Mouse (Mus musculus): ENCODE data around the gene Prr18. TPM values are rescaled to one million over a fixed set of nuclear protein-coding genes. Genes with fewer than 3 reads are reported as not detected.
"Not testable (repeated sequence)": the region's sequence is repeated elsewhere in the genome, so short reads cannot be mapped to it uniquely, and the experiment has no call there.

The Prr18 gene
- polyA plus RNA-seq (2012; fragmentation: generic; extraction: Trizol): 0.16 TPM
- long read RNA-seq, experiment 1: 0 reads
- long read RNA-seq, experiment 2, partial matches to known transcripts: 0 of 1 reads
- long read RNA-seq, experiment 2, other reads (novel, unspliced or antisense): 1 of 1 reads

GRCm38 (mm10) chr17:8337159-8337558 lies at the start of gene Prr18:
Prr18 (plus strand) TSS chr17:8337459.
- not testable (repeated sequence) for H3K4me3 ChIP-seq (ENCODE audit: insufficient read depth, poor library complexity, severe bottlenecking); H3K27me3 ChIP-seq (ENCODE audit: control insufficient read depth, insufficient read depth, insufficient read length); H3K79me2 ChIP-seq (ENCODE audit: control insufficient read depth, insufficient read depth); H3K36me3 ChIP-seq (ENCODE audit: control insufficient read depth, insufficient read depth); H3K79me3 ChIP-seq (ENCODE audit: low read depth); H3ac ChIP-seq (ENCODE audit: control insufficient read depth, insufficient read length, low read depth)

DNA sequence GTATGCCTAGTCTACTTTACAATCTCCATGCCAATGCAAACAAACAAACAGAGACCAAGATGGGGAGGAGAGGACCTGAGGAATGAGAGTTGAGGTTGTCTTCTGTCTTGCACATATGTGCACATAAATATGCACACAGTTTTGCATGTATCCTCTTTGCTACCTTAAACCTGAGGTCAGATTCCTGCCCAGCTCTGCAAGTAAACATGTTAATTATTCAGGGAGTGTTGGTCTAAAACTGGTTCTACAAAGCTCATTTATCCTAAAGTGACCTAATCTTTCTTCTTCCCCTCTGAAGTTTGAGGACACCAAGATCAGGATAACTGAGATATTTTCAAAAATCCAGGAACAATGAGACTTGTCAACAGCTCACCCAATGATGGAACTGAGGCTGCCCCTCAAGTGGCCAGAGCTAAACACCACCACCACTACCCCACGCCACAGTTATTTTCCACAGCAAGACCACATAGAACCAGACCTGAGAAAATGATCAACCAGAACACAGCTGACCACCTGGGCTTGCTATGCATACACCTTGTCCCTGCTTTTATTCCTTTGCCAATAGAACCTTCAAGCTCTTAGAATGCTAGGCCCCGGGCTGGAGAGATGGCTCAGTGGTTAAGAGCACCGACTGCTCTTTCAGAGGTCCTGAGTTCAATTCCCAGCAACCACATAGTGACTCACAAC lies 47.1 kb upstream of the Prr18 start:
- TF ChIP-seq USF1 (IDR thresholded peaks at IDR 0.05; ENCODE audit: low read depth): no peak
- TF ChIP-seq MYOD1 (IDR thresholded peaks at IDR 0.05; ENCODE audit: control insufficient read depth, insufficient read length, low read depth): no peak
- no peak for TF ChIP-seq MAX (IDR thresholded peaks at IDR 0.05)
- TF ChIP-seq CTCF (IDR thresholded peaks at IDR 0.05; ENCODE audit: control insufficient read depth, insufficient read depth, insufficient read length): no peak
- TF ChIP-seq FOSL1 (IDR thresholded peaks at IDR 0.05; ENCODE audit: insufficient read depth, low read length, poor library complexity, severe bottlenecking): no peak
- no peak for TF ChIP-seq MYOG (IDR thresholded peaks at IDR 0.05; ENCODE audit: control insufficient read depth, extremely low read depth, insufficient read length)
- no peak for TF ChIP-seq CEBPB (IDR thresholded peaks at IDR 0.05; ENCODE audit: low read depth)
- no peak overlapping the region for H3K4me3 ChIP-seq (ENCODE audit: insufficient read depth, poor library complexity, severe bottlenecking)
- no peaks in the 10 kb centered on the region for H3K27me3 ChIP-seq (ENCODE audit: control insufficient read depth, insufficient read depth, insufficient read length)
- H3K36me3 ChIP-seq (ENCODE audit: control insufficient read depth, insufficient read depth): no peaks in the 10 kb centered on the region
- H3K79me2 ChIP-seq (ENCODE audit: control insufficient read depth, insufficient read depth): peaks cover 12% of the 10 kb centered on the region
- no peaks in the 10 kb centered on the region for H3K79me3 ChIP-seq (ENCODE audit: low read depth)
- no peak overlapping the region for H3ac ChIP-seq (ENCODE audit: control insufficient read depth, insufficient read length, low read depth)

DNA sequence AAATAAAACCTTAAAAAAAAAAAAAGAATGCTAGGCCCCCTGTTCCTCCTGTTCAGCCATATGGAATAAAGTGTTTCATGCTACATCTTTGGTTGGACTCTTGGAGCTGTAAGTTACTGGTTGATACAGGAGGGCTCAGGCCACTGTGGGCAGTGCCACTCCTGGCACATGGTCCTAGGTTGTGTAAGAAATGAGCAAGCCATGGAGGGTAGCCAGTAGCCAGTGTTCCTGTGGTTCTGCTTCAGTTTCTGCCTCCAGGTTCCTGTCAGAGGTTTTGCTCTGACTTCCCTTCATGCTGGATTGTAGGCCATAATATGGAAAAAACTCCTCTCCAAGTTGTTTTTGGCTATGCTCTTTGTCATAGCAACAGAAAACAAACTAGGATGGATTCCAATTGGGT lies 46.5 kb upstream of the Prr18 start:
- H3K79me2 ChIP-seq (ENCODE audit: control insufficient read depth, insufficient read depth): peaks cover 12% of the 10 kb centered on the region
- H3ac ChIP-seq (ENCODE audit: control insufficient read depth, insufficient read length, low read depth): no peak overlapping the region
- H3K79me3 ChIP-seq (ENCODE audit: low read depth): no peaks in the 10 kb centered on the region
- no peaks in the 10 kb centered on the region for H3K27me3 ChIP-seq (ENCODE audit: control insufficient read depth, insufficient read depth, insufficient read length)
- no peak for TF ChIP-seq MAX (IDR thresholded peaks at IDR 0.05)
- no peak for TF ChIP-seq MYOG (IDR thresholded peaks at IDR 0.05; ENCODE audit: control insufficient read depth, extremely low read depth, insufficient read length)
- no peak for TF ChIP-seq FOSL1 (IDR thresholded peaks at IDR 0.05; ENCODE audit: insufficient read depth, low read length, poor library complexity, severe bottlenecking)
- TF ChIP-seq CEBPB (IDR thresholded peaks at IDR 0.05; ENCODE audit: low read depth): no peak
- no peak for TF ChIP-seq CTCF (IDR thresholded peaks at IDR 0.05; ENCODE audit: control insufficient read depth, insufficient read depth, insufficient read length)
- no peak for TF ChIP-seq MYOD1 (IDR thresholded peaks at IDR 0.05; ENCODE audit: control insufficient read depth, insufficient read length, low read depth)
- no peak for TF ChIP-seq USF1 (IDR thresholded peaks at IDR 0.05; ENCODE audit: low read depth)
- H3K36me3 ChIP-seq (ENCODE audit: control insufficient read depth, insufficient read depth): no peaks in the 10 kb centered on the region
- no peak overlapping the region for H3K4me3 ChIP-seq (ENCODE audit: insufficient read depth, poor library complexity, severe bottlenecking)

DNA sequence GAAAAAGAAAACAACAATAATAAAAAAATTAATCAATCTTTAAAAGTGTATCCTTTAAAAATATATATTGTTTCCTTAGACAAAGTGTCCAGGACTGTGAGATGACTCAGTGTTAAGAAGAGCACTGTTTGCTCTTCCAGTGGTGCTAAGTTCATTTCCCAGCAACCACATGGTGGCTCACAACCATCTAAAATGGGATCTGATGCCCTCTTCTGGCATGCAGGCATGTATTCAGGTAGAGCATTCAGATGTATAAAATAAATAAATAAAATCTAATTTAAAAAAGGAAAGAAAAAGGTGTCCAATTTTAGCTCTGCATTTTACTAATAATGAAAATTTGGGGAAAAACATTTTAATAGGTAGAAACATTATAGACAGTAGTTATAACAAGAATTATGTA lies 41.4 kb upstream of the Prr18 start:
- Histone ChIP-seq H3K27me3 (ENCODE audit: control insufficient read depth, insufficient read depth, insufficient read length) (no peaks in the 10 kb centered on the region), H3K79me2 (ENCODE audit: control insufficient read depth, insufficient read depth) (no peaks in the 10 kb centered on the region), H3K4me3 (ENCODE audit: insufficient read depth, poor library complexity, severe bottlenecking) (no peak overlapping the region), H3K36me3 (ENCODE audit: control insufficient read depth, insufficient read depth) (no peaks in the 10 kb centered on the region), H3K79me3 (ENCODE audit: low read depth) (no peaks in the 10 kb centered on the region), H3ac (ENCODE audit: control insufficient read depth, insufficient read length, low read depth) (no peak overlapping the region)
- TF ChIP-seq MAX (IDR thresholded peaks at IDR 0.05): no peak
- no peak for TF ChIP-seq FOSL1 (IDR thresholded peaks at IDR 0.05; ENCODE audit: insufficient read depth, low read length, poor library complexity, severe bottlenecking)
- no peak for TF ChIP-seq MYOG (IDR thresholded peaks at IDR 0.05; ENCODE audit: control insufficient read depth, extremely low read depth, insufficient read length)
- TF ChIP-seq CTCF (IDR thresholded peaks at IDR 0.05; ENCODE audit: control insufficient read depth, insufficient read depth, insufficient read length): no peak
- TF ChIP-seq CEBPB (IDR thresholded peaks at IDR 0.05; ENCODE audit: low read depth): no peak
- no peak for TF ChIP-seq MYOD1 (IDR thresholded peaks at IDR 0.05; ENCODE audit: control insufficient read depth, insufficient read length, low read depth)
- TF ChIP-seq USF1 (IDR thresholded peaks at IDR 0.05; ENCODE audit: low read depth): no peak

DNA sequence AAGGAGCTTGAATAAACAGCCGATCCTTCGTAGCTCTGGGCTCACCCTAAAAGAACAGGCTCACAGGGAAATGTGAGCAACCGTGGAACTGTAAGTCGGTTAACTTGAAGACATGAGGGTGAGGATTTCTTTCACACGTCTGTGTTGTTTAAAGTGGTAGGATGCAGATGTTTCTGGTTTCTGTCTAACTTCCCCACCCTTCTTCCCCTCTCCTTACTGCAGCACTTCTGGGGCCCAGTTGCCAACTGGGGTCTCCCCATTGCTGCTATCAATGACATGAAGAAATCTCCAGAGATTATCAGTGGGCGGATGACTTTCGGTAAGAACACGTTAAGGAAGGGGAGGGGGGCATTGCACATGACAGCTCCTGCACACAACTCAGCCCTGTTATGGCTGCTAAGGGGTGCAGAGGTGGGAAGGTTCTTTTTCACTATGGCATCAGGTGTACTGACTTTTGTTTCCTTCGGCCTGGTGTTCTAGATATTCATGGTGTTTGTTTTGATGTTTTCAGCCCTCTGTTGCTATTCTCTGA lies 40.9 kb upstream of the Prr18 start:
- Histone ChIP-seq H3K79me2 (ENCODE audit: control insufficient read depth, insufficient read depth) (no peaks in the 10 kb centered on the region), H3K4me3 (ENCODE audit: insufficient read depth, poor library complexity, severe bottlenecking) (no peak overlapping the region), H3K36me3 (ENCODE audit: control insufficient read depth, insufficient read depth) (no peaks in the 10 kb centered on the region), H3K27me3 (ENCODE audit: control insufficient read depth, insufficient read depth, insufficient read length) (no peaks in the 10 kb centered on the region), H3K79me3 (ENCODE audit: low read depth) (no peaks in the 10 kb centered on the region), H3ac (ENCODE audit: control insufficient read depth, insufficient read length, low read depth) (no peak overlapping the region)
- no peak for TF ChIP-seq MAX (IDR thresholded peaks at IDR 0.05)
- no peak for TF ChIP-seq MYOG (IDR thresholded peaks at IDR 0.05; ENCODE audit: control insufficient read depth, extremely low read depth, insufficient read length)
- no peak for TF ChIP-seq CEBPB (IDR thresholded peaks at IDR 0.05; ENCODE audit: low read depth)
- no peak for TF ChIP-seq MYOD1 (IDR thresholded peaks at IDR 0.05; ENCODE audit: control insufficient read depth, insufficient read length, low read depth)
- no peak for TF ChIP-seq FOSL1 (IDR thresholded peaks at IDR 0.05; ENCODE audit: insufficient read depth, low read length, poor library complexity, severe bottlenecking)
- TF ChIP-seq USF1 (IDR thresholded peaks at IDR 0.05; ENCODE audit: low read depth): no peak
- TF ChIP-seq CTCF (IDR thresholded peaks at IDR 0.05; ENCODE audit: control insufficient read depth, insufficient read depth, insufficient read length): no peak

GRCm38 (mm10) chr17:8297746-8298145 lies 39.5 kb upstream of the Prr18 start:
- no peaks in the 10 kb centered on the region for H3K79me2 ChIP-seq (ENCODE audit: control insufficient read depth, insufficient read depth)
- H3K4me3 ChIP-seq (ENCODE audit: insufficient read depth, poor library complexity, severe bottlenecking): no peak overlapping the region
- no peaks in the 10 kb centered on the region for H3K36me3 ChIP-seq (ENCODE audit: control insufficient read depth, insufficient read depth)
- no peak overlapping the region for H3ac ChIP-seq (ENCODE audit: control insufficient read depth, insufficient read length, low read depth)
- H3K79me3 ChIP-seq (ENCODE audit: low read depth): no peaks in the 10 kb centered on the region
- no peaks in the 10 kb centered on the region for H3K27me3 ChIP-seq (ENCODE audit: control insufficient read depth, insufficient read depth, insufficient read length)
- no peak for TF ChIP-seq MYOD1 (IDR thresholded peaks at IDR 0.05; ENCODE audit: control insufficient read depth, insufficient read length, low read depth)
- no peak for TF ChIP-seq CEBPB (IDR thresholded peaks at IDR 0.05; ENCODE audit: low read depth)
- no peak for TF ChIP-seq CTCF (IDR thresholded peaks at IDR 0.05; ENCODE audit: control insufficient read depth, insufficient read depth, insufficient read length)
- no peak for TF ChIP-seq MYOG (IDR thresholded peaks at IDR 0.05; ENCODE audit: control insufficient read depth, extremely low read depth, insufficient read length)
- no peak for TF ChIP-seq FOSL1 (IDR thresholded peaks at IDR 0.05; ENCODE audit: insufficient read depth, low read length, poor library complexity, severe bottlenecking)
- TF ChIP-seq MAX (IDR thresholded peaks at IDR 0.05): no peak
- no peak for TF ChIP-seq USF1 (IDR thresholded peaks at IDR 0.05; ENCODE audit: low read depth)

Data from C2C12 (cell line).